Mouse (Mus musculus) megakaryocyte, embryonic 14.5 days (primary cell): Measurements from ENCODE around the gene C130050O18Rik.

Experiments used
- FLI1 ChIP-seq: IDR thresholded peaks from 2 replicates; pipeline ENCODE4 v1.6.1; 2012; ENCODE audit warnings: low read length, inconsistent platforms, mixed read lengths
- GATA1 ChIP-seq: IDR thresholded peaks from 3 replicates; pipeline ENCODE4 v1.6.1; 2012; ENCODE audit warnings: mixed read lengths, low read length, inconsistent platforms, borderline replicate concordance

GRCm38 (mm10) chr5:139373126-139373525 lies 32.0 kb upstream of the C130050O18Rik start:
- no peak for TF ChIP-seq FLI1
- TF ChIP-seq GATA1: no peak
